Mouse (Mus musculus) small intestine, adult 2 months (tissue): ENCODE results near the gene Tnn.

Source experiments
- CTCF ChIP-seq: fragments of 200-500 bp; IDR thresholded peaks from 2 replicates; pipeline ENCODE4 v1.5.1; 2012; ENCODE audit warnings: low read depth, mild to moderate bottlenecking, control low read depth, inconsistent platforms, low read length, moderate library complexity, mixed read lengths; ENCODE audit not compliant: insufficient replicate concordance, insufficient read length; ENCODE audit errors: extremely low read depth
- POLR2A ChIP-seq: fragments of 200-500 bp; IDR thresholded peaks from 2 replicates; pipeline ENCODE4 v1.6.1; 2012; ENCODE audit warnings: low read depth, mild to moderate bottlenecking, control low read depth, inconsistent platforms, low read length, moderate library complexity

DNA sequence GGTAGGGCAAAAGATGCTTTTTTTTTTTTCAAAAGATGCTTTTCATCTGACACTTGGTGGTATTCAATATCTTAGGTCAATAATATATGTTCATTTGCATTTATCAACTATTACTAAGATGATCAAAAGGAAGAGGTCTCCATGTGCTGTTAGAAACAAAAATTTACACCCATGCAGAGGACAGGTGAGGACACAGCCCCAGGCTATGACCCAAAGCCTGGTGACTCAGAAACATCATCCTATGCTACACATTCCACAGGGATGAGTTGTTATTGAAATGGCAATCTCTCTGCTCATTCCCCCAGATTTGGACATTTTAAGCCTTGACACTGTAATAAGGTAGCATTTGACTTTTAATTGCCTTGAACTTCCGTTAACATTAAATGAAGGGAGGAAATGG is 93.5 kb downstream of the Tnn start:
- TF ChIP-seq CTCF (no peak), POLR2A (no peak)
